Mouse (Mus musculus): Measurements from ENCODE around the gene Cnot10. TPM values are rescaled to one million over a fixed set of nuclear protein-coding genes. Genes with fewer than 3 reads are reported as not detected.

Cnot10 gene
- polyA plus RNA-seq, 1 experiment from 2014 or later: 57.8 TPM

DNA sequence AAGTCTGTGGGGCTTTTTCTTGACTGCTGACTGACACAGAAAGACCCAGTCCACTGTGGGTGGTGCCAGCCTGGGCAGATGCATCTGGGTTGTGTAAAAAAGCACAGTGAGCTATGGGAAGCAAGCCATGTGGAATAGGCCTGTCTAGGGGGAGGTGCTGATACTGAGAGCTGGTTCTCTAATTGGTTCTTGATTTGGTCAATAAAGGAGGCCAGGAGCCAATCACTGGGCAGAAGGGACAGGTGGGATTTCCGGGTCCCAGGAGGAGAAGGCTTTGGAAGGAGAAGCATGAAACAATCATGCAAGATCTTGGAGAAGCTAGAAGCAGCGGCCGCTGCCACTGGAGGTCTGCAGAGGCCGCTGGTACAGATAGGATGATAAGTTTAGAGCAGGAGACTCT, 27.4 kb downstream of the Cnot10 start:
- peaks cover 30% of the 10 kb centered on the region for H3K36me3 ChIP-seq (ENCODE audit: control insufficient read depth, insufficient read depth, low read length)
- H3K27me3 ChIP-seq (ENCODE audit: control insufficient read depth, insufficient read depth, low read length): no peaks in the 10 kb centered on the region
- H3K27ac ChIP-seq (ENCODE audit: low read length): no peak overlapping the region
- no peak overlapping the region for H3K4me3 ChIP-seq (replicated peaks; ENCODE audit: low read length)
- H3K9ac ChIP-seq (ENCODE audit: low read length): no peak overlapping the region
- ATAC-seq (ENCODE audit: insufficient read depth, low FRiP score): no peak
- no peaks in the 10 kb centered on the region for H3K4me1 ChIP-seq (ENCODE audit: control insufficient read depth, insufficient read depth, low read length)
- 88% methylated on average over 4 of the region's 4 CpGs for WGBS
- no peak overlapping the region for H3K4me2 ChIP-seq (ENCODE audit: low read depth, low read length)
- H3K9me3 ChIP-seq (replicated peaks; ENCODE audit: control insufficient read depth, low read length): no peaks in the 10 kb centered on the region

DNA sequence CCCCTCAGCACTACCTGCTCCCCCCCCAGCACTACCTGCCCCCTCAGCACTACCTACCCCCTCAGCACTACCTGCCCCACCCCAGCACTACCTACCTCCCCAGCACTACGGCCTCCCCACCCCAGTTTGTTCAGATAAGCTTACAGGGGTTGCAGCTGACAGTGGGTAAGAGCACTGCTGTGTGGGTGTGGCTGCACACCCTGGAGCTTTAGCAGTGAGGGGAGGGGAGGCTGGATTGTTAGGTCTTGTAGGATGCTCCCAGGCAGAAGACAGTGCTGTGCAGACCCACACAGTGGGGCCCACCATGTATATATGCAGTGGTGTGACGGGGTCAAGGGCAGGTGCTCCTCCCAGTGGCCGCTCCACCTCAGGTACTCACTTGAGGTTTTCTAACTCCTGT, 29.7 kb downstream of the Cnot10 start:
- no peaks in the 10 kb centered on the region for H3K9me3 ChIP-seq (replicated peaks; ENCODE audit: control insufficient read depth, low read length)
- H3K27me3 ChIP-seq (ENCODE audit: control insufficient read depth, insufficient read depth, low read length): no peaks in the 10 kb centered on the region
- H3K4me3 ChIP-seq (replicated peaks; ENCODE audit: low read length): no peak overlapping the region
- H3K9ac ChIP-seq (ENCODE audit: low read length): no peak overlapping the region
- H3K4me1 ChIP-seq (ENCODE audit: control insufficient read depth, insufficient read depth, low read length): no peaks in the 10 kb centered on the region
- H3K36me3 ChIP-seq (ENCODE audit: control insufficient read depth, insufficient read depth, low read length): peaks cover 28% of the 10 kb centered on the region
- ATAC-seq (ENCODE audit: insufficient read depth, low FRiP score): no peak
- H3K27ac ChIP-seq (ENCODE audit: low read length): no peak overlapping the region
- no peak overlapping the region for H3K4me2 ChIP-seq (ENCODE audit: low read depth, low read length)
- WGBS: 89% methylated on average over 3 of the region's 3 CpGs

DNA sequence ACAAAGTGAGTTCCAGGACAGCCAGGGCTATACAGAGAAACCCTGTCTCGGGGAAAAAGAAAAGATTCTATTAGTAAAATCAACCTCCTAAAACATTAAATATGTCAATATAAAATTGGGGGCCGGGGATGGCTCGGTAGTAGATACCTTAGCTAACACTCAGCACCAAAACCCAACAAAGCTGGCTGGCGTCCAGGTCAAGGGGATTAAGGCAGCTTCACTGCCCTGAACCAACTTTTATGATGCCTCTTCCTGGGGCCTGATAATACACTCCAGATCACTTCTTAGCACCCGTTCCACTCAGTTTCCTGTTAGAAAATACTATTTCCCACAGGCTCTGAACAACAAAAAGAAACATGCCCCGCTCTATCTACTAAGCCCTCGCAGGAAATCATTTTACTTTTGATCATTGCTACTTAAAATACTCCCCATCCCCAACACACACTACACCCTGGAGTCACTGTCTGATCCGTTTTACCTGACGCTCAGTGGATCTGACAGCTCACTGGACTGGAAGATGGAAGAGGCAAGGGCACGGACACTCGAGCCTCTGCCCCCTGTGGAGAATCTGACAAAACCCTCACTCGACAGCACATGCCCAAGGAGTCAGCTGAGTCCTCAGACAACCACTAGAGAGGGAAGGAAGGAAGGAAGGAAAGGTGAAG, 36.0 kb downstream of the Cnot10 start:
- Histone ChIP-seq H3K27me3 (ENCODE audit: control insufficient read depth, insufficient read depth, low read length) (no peaks in the 10 kb centered on the region), H3K4me2 (ENCODE audit: low read depth, low read length) (no peak overlapping the region), H3K4me3 (replicated peaks; ENCODE audit: low read length) (no peak overlapping the region), H3K36me3 (ENCODE audit: control insufficient read depth, insufficient read depth, low read length) (peaks cover 10% of the 10 kb centered on the region; the same call in 1 of the 2 replicates), H3K4me1 (ENCODE audit: control insufficient read depth, insufficient read depth, low read length) (no peaks in the 10 kb centered on the region), H3K27ac (ENCODE audit: low read length) (no peak overlapping the region), H3K9me3 (replicated peaks; ENCODE audit: control insufficient read depth, low read length) (no peaks in the 10 kb centered on the region), H3K9ac (ENCODE audit: low read length) (no peak overlapping the region)
- no peak for ATAC-seq (ENCODE audit: insufficient read depth, low FRiP score)
- 78% methylated on average over 12 of the region's 12 CpGs for WGBS

DNA sequence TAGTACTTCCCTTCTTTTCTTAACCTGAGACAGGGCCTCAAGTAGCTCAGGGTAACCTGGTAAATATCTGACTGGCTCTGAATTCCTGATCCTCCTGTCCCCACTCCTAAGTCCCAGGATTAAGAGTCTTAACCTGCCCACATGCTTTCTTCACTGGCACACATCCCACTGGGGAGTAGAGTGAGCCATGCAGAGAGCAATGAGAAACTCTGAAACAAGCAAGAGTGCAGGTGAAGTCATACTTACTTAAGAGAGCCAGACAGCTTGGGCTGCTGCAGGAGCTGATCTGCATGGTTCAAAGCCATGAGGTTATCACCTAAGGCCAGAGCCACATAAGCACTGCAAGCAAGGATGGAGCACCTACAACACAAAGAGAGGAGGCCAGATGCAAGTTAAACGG, 38.9 kb downstream of the Cnot10 start:
- H3K9ac ChIP-seq (ENCODE audit: low read length): no peak overlapping the region
- ATAC-seq (ENCODE audit: insufficient read depth, low FRiP score): no peak
- H3K36me3 ChIP-seq (ENCODE audit: control insufficient read depth, insufficient read depth, low read length): peaks cover 9% of the 10 kb centered on the region; the same call in 1 of the 2 replicates
- H3K9me3 ChIP-seq (replicated peaks; ENCODE audit: control insufficient read depth, low read length): no peaks in the 10 kb centered on the region
- WGBS: 58% methylated on average over 1 of the region's 1 CpGs
- H3K4me3 ChIP-seq (replicated peaks; ENCODE audit: low read length): no peak overlapping the region
- H3K4me1 ChIP-seq (ENCODE audit: control insufficient read depth, insufficient read depth, low read length): no peaks in the 10 kb centered on the region
- H3K27ac ChIP-seq (ENCODE audit: low read length): no peak overlapping the region
- no peak overlapping the region for H3K4me2 ChIP-seq (ENCODE audit: low read depth, low read length)
- no peaks in the 10 kb centered on the region for H3K27me3 ChIP-seq (ENCODE audit: control insufficient read depth, insufficient read depth, low read length)

DNA sequence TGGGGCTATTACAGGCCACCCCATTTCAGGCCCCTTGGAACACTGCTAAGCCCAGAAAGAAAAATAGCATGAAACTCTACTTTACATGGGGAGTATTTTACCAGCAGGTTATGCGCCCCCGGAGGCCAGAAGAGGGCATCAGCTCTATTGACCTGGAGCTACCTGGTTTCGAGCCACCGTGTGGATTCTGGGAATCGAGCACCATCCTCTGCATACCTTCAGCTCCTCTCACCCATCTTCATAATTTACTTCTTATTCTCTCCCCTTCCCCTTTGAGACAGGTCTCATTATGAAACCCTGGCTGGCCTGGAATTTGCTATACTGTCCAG, 55.0 kb downstream of the Cnot10 start:
- Histone ChIP-seq H3K4me2 (ENCODE audit: low read depth, low read length) (no peak overlapping the region), H3K9me3 (replicated peaks; ENCODE audit: control insufficient read depth, low read length) (no peaks in the 10 kb centered on the region), H3K36me3 (ENCODE audit: control insufficient read depth, insufficient read depth, low read length) (peaks cover 7% of the 10 kb centered on the region), H3K4me1 (ENCODE audit: control insufficient read depth, insufficient read depth, low read length) (no peaks in the 10 kb centered on the region; the same call in 1 of the 2 replicates), H3K9ac (ENCODE audit: low read length) (no peak overlapping the region), H3K27me3 (ENCODE audit: control insufficient read depth, insufficient read depth, low read length) (no peaks in the 10 kb centered on the region), H3K27ac (ENCODE audit: low read length) (peak overlapping the region; percentile 83; the same call in 1 of the 2 replicates), H3K4me3 (replicated peaks; ENCODE audit: low read length) (no peak overlapping the region)
- no peak for ATAC-seq (ENCODE audit: insufficient read depth, low FRiP score)
- 37% methylated on average over 5 of the region's 5 CpGs for WGBS

DNA sequence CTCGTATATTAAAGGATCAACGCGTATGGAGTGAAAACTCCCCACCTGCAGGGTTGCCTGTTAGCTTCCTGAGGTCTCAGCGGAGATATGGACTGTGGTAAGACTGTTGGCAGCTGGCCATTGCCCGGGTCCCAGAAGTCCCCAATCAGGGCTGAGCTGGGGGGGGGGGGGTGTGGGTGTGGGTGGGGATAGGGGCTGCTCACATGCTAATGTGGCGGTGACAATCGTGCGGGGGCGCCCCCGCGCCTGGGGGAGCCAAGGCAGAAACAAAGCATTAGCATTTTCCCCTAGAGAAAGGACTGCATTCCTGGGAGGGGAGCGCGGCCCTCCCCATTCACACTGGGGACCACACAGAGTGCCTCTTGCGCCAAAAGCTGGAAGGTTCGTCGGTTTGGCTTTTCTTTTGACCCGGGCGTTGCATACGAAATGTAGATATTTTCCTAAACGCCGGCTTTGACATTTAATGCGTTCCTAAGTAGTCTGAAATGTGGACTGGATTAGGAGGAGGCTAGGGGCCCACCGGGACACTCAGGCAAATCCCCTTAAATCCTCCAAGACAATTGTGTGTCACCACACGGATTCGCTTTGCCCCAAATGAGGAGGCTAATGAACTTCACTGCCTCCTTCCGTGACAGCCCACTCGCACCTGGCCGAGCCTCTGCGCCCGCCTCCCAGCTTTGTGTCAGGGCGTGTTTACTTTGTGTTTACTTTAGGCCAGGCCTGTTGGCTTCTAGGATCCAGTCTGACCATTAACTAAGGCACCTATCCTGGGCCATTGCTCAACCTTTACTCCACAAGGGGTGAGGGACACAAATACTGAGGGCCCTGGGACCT, 55.6 kb downstream of the Cnot10 start:
- Histone ChIP-seq H3K4me3 (replicated peaks; ENCODE audit: low read length) (peak overlapping the region; percentile 53), H3K9me3 (replicated peaks; ENCODE audit: control insufficient read depth, low read length) (no peaks in the 10 kb centered on the region), H3K4me1 (ENCODE audit: control insufficient read depth, insufficient read depth, low read length) (no peaks in the 10 kb centered on the region; the same call in 1 of the 2 replicates), H3K27ac (ENCODE audit: low read length) (peak overlapping the region; percentile 83), H3K36me3 (ENCODE audit: control insufficient read depth, insufficient read depth, low read length) (peaks cover 7% of the 10 kb centered on the region), H3K4me2 (ENCODE audit: low read depth, low read length) (peak overlapping the region; percentile 93), H3K27me3 (ENCODE audit: control insufficient read depth, insufficient read depth, low read length) (no peaks in the 10 kb centered on the region), H3K9ac (ENCODE audit: low read length) (peak overlapping the region; percentile 71)
- peak; percentile 81 for ATAC-seq (ENCODE audit: insufficient read depth, low FRiP score)
- WGBS: 8% methylated on average over 31 of the region's 31 CpGs

GRCm38 (mm10) chr9:114583812-114584182, 56.2 kb downstream of the Cnot10 start:
- Histone ChIP-seq H3K4me3 (replicated peaks; ENCODE audit: low read length) (peak overlapping the region; percentile 53), H3K36me3 (ENCODE audit: control insufficient read depth, insufficient read depth, low read length) (peaks cover 7% of the 10 kb centered on the region), H3K9me3 (replicated peaks; ENCODE audit: control insufficient read depth, low read length) (no peaks in the 10 kb centered on the region), H3K9ac (ENCODE audit: low read length) (peak overlapping the region; percentile 71), H3K27ac (ENCODE audit: low read length) (peak overlapping the region; percentile 83), H3K4me1 (ENCODE audit: control insufficient read depth, insufficient read depth, low read length) (no peaks in the 10 kb centered on the region; the same call in 1 of the 2 replicates), H3K27me3 (ENCODE audit: control insufficient read depth, insufficient read depth, low read length) (no peaks in the 10 kb centered on the region), H3K4me2 (ENCODE audit: low read depth, low read length) (peak overlapping the region; percentile 93)
- peak; percentile 56; the same call in 1 of the 2 replicates for ATAC-seq (ENCODE audit: insufficient read depth, low FRiP score)
- under 1% methylated on average over 23 of the region's 23 CpGs for WGBS

DNA sequence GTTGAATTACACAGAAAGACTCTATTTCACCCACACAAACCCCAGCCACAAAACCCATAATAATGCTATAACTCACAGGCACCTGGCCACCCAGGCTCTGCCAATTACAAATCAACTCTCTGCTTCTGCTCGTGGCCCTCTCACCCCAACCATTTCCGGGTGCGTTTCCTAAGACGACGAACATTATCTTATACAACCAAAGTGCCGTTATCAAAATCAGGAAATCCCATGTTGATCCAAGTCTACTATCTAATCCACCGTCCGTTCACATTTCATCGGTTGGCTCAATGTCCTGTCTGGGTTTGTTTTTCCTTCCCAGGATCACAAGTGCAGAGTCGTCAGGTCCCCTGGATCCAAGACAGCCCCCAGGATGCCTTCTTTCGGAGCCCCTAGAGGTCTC, 61.3 kb downstream of the Cnot10 start:
- H3K36me3 ChIP-seq (ENCODE audit: control insufficient read depth, insufficient read depth, low read length): no peaks in the 10 kb centered on the region
- H3K4me1 ChIP-seq (ENCODE audit: control insufficient read depth, insufficient read depth, low read length): no peaks in the 10 kb centered on the region
- ATAC-seq (ENCODE audit: insufficient read depth, low FRiP score): no peak
- 55% methylated on average over 11 of the region's 11 CpGs for WGBS
- H3K27ac ChIP-seq (ENCODE audit: low read length): no peak overlapping the region
- H3K4me2 ChIP-seq (ENCODE audit: low read depth, low read length): no peak overlapping the region
- no peaks in the 10 kb centered on the region for H3K9me3 ChIP-seq (replicated peaks; ENCODE audit: control insufficient read depth, low read length)
- H3K27me3 ChIP-seq (ENCODE audit: control insufficient read depth, insufficient read depth, low read length): no peaks in the 10 kb centered on the region
- no peak overlapping the region for H3K4me3 ChIP-seq (replicated peaks; ENCODE audit: low read length)
- H3K9ac ChIP-seq (ENCODE audit: low read length): no peak overlapping the region

DNA sequence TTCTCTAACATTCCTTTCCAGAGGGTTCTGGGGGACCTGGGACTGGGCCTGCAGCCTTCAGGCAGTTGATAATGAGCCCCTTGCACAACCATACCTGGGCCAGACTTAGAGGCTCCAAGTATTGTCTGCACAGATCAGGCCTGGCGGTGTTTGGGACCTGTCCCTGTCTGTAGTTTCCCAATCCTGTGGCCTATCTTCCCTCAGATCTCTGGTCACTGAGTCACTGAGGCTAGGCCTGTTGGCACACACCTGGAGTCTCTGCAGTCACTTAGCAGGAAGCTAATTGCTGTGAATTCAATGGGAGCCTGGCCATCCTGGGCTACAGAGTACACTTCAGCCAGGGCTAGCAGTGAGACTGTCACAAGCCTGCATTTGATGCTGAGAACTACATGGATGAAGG, 64.0 kb downstream of the Cnot10 start:
- no peak overlapping the region for H3K4me2 ChIP-seq (ENCODE audit: low read depth, low read length)
- H3K27me3 ChIP-seq (ENCODE audit: control insufficient read depth, insufficient read depth, low read length): no peaks in the 10 kb centered on the region
- WGBS: 63% methylated on average over 1 of the region's 1 CpGs
- H3K9ac ChIP-seq (ENCODE audit: low read length): no peak overlapping the region
- ATAC-seq (ENCODE audit: insufficient read depth, low FRiP score): no peak
- H3K36me3 ChIP-seq (ENCODE audit: control insufficient read depth, insufficient read depth, low read length): no peaks in the 10 kb centered on the region
- no peaks in the 10 kb centered on the region for H3K9me3 ChIP-seq (replicated peaks; ENCODE audit: control insufficient read depth, low read length)
- no peak overlapping the region for H3K4me3 ChIP-seq (replicated peaks; ENCODE audit: low read length)
- no peaks in the 10 kb centered on the region for H3K4me1 ChIP-seq (ENCODE audit: control insufficient read depth, insufficient read depth, low read length)
- no peak overlapping the region for H3K27ac ChIP-seq (ENCODE audit: low read length)
